Mouse (Mus musculus) layer of hippocampus, postnatal 36 days (tissue): ENCODE results near the gene R3hdm2. TPM values are rescaled to one million over a fixed set of nuclear protein-coding genes. Genes with fewer than 3 reads are reported as not detected.
A peak's percentile ranks its signal among the peaks of the same experiment; 100 is the strongest.

ENCODE experiments used
- DNase-seq, 2 experiments: peaks; one replicate each; pipeline ENCODE4 v3.0.0; 2022
- total RNA-seq, 2 experiments: library from RNA; stranded (reverse); gene quantifications; 2 replicates each; pipeline ENCODE4 v1.2.3; 2021

Gene R3hdm2
- total RNA-seq, 2 experiments from 2014 or later, result 153 to 163 TPM

- no peak for DNase-seq
Observed at GRCm38 (mm10) chr10:127519041-127519701, 139.0 kb downstream of the R3hdm2 start.

GRCm38 (mm10) chr10:127519903-127520713, 140.0 kb downstream of the R3hdm2 start:
- DNase-seq, result no peak

GRCm38 (mm10) chr10:127520714-127521357, 140.7 kb downstream of the R3hdm2 start:
- no peak for DNase-seq

GRCm38 (mm10) chr10:127521611-127522080, 141.5 kb downstream of the R3hdm2 start:
- DNase-seq, result no peak

- peak; percentile 80 to 81 for DNase-seq
Observed at GRCm38 (mm10) chr10:127522088-127522581, 142.0 kb downstream of the R3hdm2 start, which contains the start of gene Shmt2. Gene Shmt2, minus strand, starts transcription at chr10:127522444.

GRCm38 (mm10) chr10:127524646-127525255, 144.6 kb downstream of the R3hdm2 start:
- DNase-seq, result no peak

- DNase-seq, result no peak
Observed at GRCm38 (mm10) chr10:127526048-127526447, 145.9 kb downstream of the R3hdm2 start.

- DNase-seq, result no peak
Observed at GRCm38 (mm10) chr10:127526681-127527080, 146.6 kb downstream of the R3hdm2 start.

- DNase-seq, result no peak
Observed at GRCm38 (mm10) chr10:127527481-127527880, 147.4 kb downstream of the R3hdm2 start.

GRCm38 (mm10) chr10:127530945-127531344, 150.8 kb downstream of the R3hdm2 start:
- no peak for DNase-seq

GRCm38 (mm10) chr10:127531548-127531947, 151.4 kb downstream of the R3hdm2 start:
- DNase-seq, result no peak

- DNase-seq, result no peak
Observed at GRCm38 (mm10) chr10:127534036-127534928, 154.2 kb downstream of the R3hdm2 start, which contains the start of gene Nxph4. Gene Nxph4, minus strand, starts transcription at chr10:127534559.

- DNase-seq, result no peak
Observed at GRCm38 (mm10) chr10:127534929-127535384, 154.8 kb downstream of the R3hdm2 start.

- DNase-seq, result no peak
Observed at GRCm38 (mm10) chr10:127536586-127537314, 156.6 kb downstream of the R3hdm2 start.

GRCm38 (mm10) chr10:127537854-127538583, 157.9 kb downstream of the R3hdm2 start:
- DNase-seq, result peak; percentile 76 to 81

GRCm38 (mm10) chr10:127541510-127541909, 161.4 kb downstream of the R3hdm2 start:
- DNase-seq, result no peak

GRCm38 (mm10) chr10:127542084-127542483, 162.0 kb downstream of the R3hdm2 start:
- peak in 1 of 2 experiments; percentile 57 for DNase-seq

GRCm38 (mm10) chr10:127542720-127543119, 162.6 kb downstream of the R3hdm2 start:
- DNase-seq, result no peak

GRCm38 (mm10) chr10:127543916-127544315, 163.8 kb downstream of the R3hdm2 start:
- no peak for DNase-seq

- DNase-seq, result no peak
Observed at GRCm38 (mm10) chr10:127544375-127544774, 164.2 kb downstream of the R3hdm2 start.
